Mouse (Mus musculus): ENCODE measurements around the gene Gpr62. TPM values are rescaled to one million over a fixed set of nuclear protein-coding genes. Genes with fewer than 3 reads are reported as not detected.

The Gpr62 gene
- total RNA-seq, 2 experiments from 2014 or later: 0.27 to 0.48 TPM

DNA sequence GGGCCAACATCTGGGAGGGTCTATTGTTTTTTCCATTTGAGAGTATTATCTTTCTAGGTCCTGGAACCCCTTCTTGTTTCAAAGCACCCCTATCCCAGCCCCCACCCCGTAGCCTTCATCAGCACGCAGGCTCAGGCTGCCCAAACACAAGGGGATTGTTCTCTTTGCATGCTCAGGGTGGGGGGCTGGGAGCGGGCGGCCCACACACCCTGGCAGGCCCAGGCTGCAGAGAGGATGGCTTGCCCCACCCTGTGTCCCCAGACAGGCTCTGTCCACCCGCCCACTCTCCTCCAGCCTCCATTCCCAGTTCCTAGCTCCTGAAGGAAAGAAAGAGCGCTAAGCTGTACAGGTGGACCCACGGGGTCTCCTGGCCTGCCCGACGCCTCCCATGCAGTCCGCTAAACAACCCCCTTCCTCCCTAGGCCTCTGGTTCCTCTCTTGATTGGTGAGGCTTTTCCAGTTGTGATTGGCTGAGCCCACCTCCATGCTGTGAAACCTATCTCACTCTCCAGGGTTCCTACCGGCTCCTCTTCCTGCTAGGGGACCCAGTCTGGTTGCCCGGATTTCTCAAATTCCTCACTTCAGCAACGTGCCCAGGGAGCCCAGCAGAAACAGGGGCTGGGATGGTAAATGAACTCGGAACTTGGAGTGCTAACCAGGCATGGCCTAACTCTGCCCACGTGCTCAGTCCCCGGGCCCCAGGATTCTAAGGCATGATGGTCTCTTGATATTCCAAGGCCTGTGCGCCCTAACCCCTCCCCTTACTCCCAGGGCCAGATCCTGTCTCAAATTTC is 10.7 kb downstream of the Gpr62 start:
- DNase-seq: no peak

DNA sequence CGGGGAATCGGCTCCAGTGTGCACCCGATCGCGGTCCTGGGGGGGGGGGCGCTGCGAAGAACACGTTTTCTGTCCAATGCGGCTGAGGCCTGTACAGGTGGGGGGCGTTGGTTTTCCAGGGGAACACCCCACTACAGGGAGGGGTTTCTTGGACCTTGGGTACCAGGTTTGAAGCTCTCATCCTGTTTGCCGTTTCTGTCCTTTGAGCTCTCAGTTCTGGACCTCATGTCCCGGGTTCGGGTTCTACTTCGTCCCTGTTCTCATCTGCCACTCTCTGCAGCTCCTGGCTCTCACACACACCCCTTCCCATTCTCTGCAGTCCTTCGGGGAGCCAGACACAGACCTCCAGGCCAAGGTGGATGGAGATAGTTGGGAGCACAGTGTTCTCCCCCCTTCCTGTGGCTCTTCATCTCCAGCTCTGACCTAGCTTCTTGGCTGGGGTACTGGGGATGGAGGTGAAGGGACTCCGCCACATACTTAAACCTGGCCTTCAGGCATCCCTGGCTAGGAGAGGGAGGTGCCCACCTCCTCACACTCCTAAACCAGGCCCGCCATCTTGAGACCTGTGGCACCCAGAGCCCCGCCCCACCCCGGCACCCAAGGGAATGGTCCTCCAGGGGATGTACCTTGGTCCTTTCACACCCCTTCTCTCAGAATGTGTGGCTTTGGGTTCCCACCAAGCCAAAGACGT is 11.5 kb downstream of the Gpr62 start:
- DNase-seq: no peak

DNA sequence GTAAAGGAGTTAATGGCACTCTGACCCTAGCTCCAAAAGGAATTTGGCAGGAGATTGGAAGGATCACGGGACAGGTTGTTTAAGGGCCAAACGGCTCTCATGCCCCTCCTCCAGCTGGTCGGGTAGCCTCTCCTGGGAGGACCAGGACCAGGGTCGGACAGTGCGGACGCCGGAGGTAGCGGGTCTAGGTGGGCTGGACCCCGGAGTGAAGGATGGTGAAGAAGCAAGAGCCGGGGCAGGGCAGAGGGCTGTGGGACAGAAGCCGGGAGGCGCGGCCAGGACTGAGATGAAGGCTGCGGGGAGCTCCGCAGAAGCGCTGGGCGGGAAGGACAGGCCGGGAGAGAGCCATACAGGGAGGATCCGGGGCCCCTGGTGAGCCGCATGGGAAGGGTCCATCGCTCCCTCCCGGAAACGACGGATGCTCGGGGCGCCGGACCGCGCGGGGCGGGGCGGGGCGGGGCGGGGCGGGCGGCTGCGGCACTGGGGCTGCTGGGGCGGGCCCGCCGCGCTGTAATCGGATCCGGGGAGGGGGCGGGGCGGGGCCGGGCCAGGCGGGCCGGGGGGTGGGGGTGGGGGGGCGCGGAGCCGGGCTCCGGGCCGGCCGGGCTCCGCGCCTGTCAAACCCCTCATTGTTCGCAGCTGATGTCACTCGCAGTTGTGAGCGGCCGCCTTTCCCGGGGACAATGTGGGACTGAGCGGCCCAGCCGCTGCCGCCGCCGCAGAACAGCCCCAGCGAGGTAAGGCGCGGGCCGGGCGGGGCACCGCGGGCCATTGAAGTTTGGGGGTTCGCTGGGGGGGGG is 12.3 kb downstream of the Gpr62 start, which contains the start of gene Pcbp4:
Gene Pcbp4, plus strand, starts transcription at position 21 of the 800 bp plus-strand sequence.
- peak; percentile 73 for DNase-seq

DNA sequence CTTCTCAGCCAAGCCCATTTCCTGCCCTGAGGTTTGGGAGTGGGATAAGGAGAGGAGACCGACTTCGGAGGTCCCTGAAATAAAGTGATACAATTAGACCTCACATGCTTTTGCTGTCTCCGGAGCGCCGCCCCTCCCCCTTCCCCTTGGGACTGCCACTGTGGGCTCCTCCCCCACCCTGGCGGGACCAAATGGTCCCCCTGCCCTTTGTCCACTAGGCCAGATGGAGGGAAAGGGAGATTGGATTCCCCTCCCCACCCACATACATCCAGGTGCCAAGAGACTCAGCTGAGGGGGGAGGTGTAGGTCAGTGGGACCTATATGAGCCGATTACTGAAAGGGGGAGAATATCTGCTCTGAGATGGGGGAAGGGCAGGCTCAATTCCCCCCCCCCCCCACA is 12.9 kb downstream of the Gpr62 start:
- DNase-seq: peak; percentile 46

DNA sequence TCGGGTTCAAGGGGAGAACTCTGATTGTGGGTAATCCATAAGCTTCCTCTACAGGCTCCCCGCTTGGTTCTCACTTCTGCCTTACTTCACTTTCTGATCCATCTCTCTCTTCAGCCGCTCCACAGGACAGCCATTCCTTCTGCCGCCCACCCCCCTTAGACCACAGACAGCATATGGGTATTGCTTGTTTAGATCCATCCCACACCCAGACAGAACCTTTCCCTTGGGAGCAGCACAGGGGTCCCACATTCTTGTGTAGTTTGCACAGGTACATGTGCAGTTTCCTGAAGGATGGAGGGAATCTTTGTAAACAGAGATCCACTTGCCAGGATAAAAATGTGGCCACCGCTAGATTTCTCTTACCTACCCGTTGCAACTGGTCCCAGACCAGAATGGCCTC is 13.4 kb downstream of the Gpr62 start:
- DNase-seq: no peak

DNA sequence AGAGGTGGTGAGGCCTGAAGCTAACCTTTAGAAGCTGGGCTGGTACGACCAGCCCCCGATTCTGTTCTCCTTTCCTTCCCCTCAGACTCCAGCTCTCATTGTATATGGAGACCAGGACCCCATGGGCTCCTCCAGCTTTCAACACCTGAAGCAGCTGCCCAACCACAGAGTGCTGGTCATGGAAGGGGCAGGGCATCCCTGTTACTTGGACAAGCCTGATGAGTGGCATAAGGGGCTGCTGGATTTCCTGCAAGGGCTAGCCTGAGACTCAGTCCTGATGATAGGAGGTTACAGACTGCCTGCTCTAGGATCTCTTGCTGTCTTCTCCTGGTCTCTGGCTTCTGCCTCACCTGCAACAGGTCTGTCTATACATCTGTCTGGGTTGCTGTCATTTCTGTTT is 13.8 kb downstream of the Gpr62 start:
- no peak for DNase-seq

DNA sequence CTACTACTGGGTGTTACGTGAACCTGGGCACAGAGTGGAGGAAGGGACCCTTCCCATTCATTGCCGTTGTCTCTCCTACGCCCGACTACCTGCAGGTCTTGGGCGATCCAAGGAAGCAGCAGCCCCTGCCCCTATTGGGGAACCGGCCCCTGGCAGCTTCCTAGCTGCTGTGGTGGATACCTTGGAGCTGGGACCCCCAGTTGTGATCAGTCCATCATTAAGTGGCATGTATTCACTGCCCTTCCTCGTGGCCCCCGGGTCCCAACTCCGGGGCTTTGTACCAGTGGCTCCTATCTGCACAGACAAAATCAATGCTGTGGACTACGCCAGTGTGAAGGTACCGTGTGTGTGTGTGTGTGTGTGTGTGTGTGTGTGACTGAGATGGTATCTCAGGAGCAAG is 14.4 kb downstream of the Gpr62 start:
- no peak for DNase-seq

DNA sequence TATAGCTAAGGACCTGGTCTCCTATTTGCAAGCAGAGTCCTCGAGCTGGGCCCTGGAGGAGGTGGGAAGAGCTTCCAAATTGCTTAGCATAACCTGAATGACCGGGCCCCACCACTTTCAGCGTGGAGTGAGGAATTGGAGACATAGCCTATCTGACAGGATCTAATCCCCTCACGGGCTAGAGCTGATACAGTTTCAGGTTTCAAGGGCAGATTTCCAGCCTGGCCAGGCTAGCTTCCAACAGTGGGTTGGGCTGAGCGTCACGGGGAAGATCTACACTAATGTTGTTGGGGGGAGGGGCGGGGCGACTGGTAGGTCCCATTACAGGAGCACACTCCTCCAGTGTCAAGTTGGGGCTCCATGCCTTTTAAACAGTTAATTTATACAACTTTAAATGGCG is 15.1 kb downstream of the Gpr62 start:
- peak; percentile 86 for DNase-seq

DNA sequence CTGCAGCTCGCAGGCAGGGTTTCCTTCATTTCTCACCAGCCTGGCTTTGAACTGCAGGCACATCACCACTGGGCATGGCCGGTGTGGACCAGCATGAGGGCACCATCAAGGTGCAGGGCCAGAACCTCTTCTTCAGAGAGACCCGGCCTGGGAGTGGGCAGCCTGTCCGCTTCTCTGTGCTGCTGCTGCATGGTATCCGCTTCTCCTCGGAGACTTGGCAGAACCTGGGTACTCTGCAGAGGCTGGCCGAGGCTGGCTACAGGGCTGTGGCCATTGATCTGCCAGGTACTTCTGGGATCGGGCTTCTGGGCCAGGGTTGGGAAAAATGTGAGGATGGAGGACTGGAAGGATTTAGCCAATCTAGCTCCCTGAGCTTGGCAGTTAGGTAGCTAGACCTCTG is 15.8 kb downstream of the Gpr62 start:
- DNase-seq: no peak

DNA sequence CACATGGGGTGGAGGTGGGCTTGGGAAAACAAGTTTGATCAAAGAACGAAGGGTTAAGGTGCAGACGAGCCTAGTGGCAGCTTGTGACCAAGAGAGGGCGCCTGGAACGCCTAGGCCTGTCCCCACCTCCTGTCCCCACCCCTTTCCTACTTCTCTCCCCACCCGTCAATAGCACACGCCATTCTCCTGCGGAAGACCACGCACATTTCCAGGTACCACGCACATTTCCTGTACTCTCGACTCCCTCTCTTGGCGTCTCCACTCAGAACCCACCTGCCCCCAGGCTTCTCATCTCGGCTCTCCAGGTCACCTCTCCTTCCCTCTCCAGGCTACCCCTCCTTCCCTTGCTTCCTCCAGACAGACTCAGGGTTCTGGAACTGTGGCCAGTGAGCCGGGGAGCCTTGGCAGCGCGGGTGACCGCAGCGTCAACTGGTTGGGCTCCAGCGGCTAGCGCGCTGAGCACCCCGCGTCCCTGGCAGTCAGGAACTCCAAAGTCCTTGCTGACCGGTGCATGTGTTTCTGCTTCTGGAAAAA is 17.2 kb downstream of the Gpr62 start:
- DNase-seq: peak; percentile 82

DNA sequence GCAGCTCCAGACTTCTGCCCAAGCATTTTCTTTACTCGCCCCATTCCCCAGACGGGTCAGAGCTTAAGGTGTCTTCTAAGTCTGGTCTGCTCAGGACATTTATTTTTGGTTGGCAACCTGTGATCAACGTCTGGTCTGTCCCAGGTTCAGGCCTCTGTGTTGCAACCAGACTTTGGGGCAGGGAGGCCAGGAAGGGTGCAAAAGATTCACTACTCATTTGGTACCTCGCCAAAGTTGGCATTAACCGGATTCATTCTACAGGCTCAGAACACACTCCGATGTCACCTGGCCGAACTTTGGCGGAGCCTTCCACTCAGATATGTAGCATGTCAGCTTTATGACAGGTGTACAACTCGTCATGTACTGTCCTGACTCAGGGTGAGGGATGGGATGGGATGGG is 17.8 kb downstream of the Gpr62 start:
- no peak for DNase-seq

DNA sequence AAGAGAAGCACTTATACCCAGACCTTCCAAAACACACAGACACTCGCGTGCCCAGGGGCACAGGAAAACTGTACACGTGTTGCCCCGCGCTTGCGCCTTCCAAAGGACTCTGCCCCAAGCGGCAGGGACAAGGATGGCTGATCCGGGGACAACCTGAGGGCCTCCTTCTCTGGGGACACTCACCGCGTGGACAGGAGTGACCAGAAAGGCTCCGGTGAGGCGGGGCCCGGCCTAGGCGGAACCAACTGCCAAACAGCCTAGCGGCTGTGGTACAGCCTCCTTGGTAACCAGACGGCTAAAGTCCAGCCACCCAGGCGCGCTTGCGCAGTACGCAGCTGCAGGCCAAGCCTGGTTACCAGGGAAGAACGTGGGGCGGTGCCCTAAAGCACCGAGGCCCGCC is 18.4 kb downstream of the Gpr62 start, which contains the start of the genes Abhd14b and Abhd14a:
Gene Abhd14b, plus strand, starts transcription at position 112 of the 400 bp plus-strand sequence.
Gene Abhd14a, minus strand, starts transcription at position 331 of the 400 bp plus-strand sequence.
- peak; percentile 96 for DNase-seq

DNA sequence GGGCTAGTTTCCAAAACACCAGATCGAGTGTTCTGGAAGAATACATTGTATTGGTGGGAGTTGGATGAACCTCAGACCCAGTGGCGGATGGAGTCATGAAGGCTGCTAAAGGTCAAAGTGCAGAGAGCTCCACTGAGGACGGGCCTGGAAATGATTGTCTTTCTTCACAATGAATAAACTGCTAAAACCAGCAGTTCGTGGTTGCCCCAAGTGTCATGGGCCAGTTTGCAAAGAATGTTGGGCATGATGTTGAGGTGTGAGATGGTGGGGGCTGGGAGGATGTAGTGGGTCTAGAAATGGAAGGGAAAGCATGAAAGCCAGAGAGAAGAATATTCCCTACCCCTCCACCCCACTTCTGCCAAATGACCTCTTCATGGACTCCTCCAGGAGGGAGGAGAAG is 20.9 kb downstream of the Gpr62 start:
- DNase-seq: no peak

DNA sequence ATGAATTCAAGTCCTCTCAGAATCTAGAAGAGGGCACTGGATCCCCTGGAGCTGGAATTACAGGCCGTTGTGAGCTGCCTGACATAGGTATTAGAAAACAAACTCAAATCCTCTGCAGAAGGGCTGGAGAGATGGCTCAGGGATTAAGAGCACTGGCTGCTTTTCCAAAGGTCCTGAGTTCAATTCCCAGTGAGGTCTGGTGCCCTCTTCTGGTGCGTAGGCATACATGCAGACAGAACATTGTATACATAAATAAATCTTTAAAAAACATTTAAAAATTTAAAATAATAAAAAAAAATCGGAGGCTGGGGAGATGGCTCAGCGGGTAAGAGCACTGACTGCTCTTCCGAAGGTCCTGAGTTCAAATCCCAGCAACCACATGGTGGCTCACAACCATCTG is 23.1 kb downstream of the Gpr62 start:
- DNase-seq: no peak

DNA sequence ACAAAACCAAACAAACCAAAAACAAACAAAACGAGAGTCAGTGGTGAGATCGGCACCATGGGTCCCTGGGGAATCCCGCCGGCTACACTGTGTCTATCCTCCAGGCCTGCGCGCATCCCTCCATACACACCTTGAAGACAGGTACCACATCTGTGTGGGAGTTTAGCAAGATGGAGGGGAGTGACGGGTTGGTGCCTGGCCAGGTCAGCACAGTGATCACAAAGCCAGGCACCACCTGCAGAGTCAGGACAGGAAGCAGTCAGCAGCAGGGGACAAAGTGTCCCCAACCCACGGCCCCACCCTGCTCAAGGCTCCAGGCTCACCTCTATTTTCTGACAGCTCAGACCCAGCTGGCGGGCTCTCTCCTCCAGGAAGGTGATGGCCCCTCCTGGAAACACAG is 29.2 kb downstream of the Gpr62 start:
- no peak for DNase-seq

DNA sequence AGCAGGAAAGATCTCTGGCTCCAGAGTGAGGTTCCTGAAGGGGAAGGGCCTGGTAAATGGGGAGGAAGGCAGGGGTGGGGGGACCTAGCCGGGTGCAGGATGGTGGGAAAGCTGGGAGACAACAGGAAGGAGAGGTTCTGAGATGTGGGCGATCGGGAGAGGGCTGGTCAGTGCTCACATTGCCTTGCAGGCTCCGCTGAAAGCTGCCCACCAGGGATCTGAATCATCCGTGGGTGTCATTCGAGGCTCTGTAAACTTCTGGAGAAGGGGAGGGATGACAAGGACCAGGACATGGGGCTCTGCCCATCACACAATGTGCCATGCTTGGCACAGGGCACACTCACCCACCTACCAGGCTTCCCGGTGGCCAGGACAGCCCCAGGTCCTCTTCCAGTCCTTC is 32.3 kb downstream of the Gpr62 start:
- DNase-seq: no peak

DNA sequence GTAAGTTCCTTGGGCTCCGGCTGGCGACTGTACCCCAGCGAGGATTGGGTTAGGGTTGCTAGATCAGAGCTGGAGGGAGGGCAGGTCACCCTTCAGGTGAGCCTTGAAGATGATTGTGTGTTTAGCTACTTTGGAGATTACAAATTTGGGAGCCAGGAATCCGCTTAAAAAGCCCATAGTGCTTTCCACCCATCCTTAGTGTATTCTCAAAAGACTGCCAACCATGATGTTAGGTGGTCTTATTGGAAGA is 35.8 kb downstream of the Gpr62 start:
- DNase-seq: no peak

DNA sequence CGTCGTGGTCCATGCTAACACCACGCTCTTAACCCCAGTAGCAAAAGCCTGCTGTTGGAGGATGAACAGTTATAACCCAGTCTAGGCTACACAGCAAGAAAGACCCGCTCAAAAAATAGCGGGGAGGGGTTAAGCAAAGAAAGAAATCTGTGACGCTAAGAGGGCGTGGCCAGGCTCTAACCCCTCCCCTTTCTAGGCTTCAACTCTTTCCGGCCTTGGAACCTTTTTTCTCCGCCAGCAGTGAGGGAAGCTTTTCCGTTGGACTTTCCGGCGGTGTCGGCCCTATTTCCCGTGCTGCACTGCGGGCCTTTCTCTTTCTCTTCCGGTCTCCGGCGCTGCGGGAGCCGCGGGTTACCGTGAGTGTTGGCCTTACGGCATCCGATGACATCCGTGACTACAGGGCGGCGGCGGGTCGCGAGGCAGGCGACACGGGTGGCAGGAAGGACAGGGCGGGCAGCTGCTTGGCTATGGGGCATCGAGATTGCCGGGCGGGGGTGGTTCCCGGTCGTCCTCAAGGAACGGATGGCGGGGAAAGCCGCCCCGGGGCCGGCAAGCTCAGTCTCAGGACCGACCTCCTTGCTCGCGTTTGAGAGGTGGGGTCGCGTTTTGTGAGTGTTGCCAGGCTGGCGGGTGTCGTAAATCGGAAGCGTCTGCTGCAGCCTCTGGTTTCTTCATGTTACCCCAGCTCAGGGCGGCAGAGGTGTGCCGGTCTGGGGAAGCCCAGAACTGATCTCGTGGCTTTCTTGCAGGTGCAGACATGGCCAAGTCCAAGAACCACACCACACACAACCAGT is 36.3 kb downstream of the Gpr62 start, which contains the start of gene Rpl29:
Gene Rpl29, plus strand, starts transcription at position 234 of the 794 bp plus-strand sequence.
- peak; percentile 96 for DNase-seq

DNA sequence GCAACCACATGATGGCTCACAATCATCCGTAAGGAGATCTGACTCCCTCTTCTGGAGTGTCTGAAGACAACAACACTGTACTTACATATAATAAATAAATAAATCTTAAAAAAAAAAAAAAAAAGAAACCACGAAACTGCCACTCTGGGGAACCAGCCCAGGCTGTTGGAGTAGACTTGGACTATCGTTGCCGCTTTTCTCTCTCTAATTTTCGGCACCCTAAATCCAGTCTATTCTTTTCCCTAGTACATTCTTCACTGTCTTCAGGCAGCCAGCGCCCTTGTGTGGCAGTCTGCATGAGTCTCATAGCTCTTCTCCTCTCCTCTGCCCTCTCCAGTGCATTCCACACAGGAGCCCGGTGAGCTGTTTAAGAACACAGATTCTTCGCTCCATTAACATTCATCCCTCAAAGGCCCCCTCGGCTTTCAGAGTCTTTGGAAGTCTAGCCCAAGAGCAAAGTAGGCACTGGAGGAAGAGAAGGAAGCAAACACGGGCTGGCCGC is 37.0 kb downstream of the Gpr62 start:
- no peak for DNase-seq

DNA sequence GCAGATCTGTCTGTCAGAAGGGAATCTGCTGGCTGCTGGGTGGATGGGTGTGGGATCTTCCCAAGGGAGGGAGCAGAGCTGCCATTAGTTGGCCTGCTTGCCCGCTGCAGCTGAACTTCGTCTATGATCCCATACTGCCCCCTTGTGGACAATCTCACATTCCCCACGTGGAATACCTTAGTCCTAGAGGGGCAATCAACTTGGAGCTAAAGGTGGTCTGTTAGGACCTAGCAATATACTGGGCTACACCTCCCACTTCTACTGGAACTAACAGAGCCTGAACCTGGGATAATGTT is 43.9 kb downstream of the Gpr62 start:
- DNase-seq: peak; percentile 90

DNA sequence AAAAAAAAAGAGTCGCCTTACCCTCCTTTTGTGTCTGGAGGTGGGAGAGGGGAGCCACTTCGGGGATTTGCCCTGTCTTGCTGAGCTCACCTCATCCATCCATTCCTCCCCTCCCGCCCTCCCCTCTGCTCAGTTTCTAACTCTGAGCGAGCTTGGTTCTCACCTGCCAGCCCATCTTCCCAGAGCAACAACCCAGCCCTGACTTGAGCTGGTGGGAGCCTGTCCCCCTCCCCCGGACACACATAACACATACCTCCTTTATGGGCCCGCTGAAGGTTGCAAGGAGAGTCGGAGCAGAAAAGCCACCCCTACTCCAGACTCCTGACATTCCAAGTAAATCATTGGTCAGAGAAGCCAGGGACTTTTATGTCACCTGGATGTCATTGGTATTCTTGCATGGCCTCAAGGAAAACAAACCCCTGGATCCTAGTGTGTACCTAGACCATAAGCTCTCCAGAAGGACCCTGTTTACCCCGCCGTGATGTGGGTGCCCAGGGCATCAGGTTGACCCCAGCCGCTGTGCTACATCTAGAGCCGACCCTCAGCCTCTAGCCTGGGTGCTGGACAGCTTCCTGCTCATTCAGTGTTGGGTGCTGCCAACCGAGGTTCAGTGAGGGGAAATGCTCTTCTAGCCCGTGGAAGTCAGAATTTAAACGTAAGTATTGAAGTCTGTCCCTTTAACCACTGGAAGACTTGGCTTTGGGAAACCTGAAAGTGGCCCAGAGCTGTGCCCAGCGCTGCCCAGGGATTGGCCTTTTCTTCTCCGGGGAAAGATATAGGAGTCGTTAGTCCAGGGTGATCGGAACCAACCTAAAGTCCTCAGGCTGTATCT is 44.5 kb downstream of the Gpr62 start:
- no peak for DNase-seq

Data from adrenal gland, postnatal 10 days (tissue).